Mouse (Mus musculus): ENCODE measurements at regions not wholly inside any gene's neighbourhood (a gene's known extent, or its start where the extent isn't known, plus 50 kb on each side); places are given as distances from the start of the nearest gene placed in this dataset.

DNA sequence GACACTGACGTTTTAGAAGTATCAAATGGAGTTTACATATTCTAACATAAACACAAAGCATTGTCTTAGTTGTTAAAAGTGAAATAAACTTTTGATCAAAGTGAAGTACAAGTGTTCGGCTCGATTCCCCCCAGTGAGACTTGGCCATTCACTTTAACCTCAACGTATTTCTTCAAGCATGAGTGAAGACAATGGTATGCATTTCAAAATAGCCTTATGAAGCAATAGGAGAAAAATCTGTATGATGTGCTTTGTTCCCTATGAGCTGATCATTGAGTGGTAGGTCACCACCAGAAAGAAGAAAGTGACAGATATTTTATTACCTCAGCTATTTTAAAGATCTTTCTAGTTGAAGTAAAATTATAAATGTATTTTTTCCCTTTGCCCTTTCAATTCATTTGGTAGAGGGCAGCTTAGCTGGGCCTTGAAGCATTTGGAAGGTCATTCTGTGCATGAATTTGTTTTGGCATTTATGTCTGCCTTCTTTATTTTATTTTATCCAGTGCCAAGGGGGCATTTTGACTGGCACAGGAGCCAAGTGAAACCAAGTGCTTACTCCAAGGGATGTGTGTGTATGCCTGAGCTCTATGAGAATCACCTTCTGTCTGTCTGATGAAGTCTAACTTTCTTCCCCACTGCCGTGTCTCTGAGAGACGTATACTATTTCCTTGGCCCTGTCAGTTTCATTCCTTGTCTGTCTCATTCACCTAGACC is 386.8 kb upstream of the A1bg start:
- no peak for TF ChIP-seq CTCF (IDR thresholded peaks at IDR 0.05; ENCODE audit: borderline replicate concordance, control insufficient read depth, extremely low read depth, insufficient read depth, low read length, poor library complexity)
- TF ChIP-seq POLR2A (IDR thresholded peaks at IDR 0.05; ENCODE audit: control insufficient read depth, extremely low read depth, insufficient read depth, low read length, poor library complexity): no peak
